Mouse (Mus musculus) CD4-positive naive resting alpha-beta T cell, adult 57 days (primary cell): Measurements from ENCODE around the gene Mfn1. TPM values are rescaled to one million over a fixed set of nuclear protein-coding genes. Genes with fewer than 3 reads are reported as not detected.

Experiments used
- total RNA-seq: library from RNA; stranded (reverse); gene quantifications from one replicate; pipeline ENCODE4 v1.2.4, GENCODE M21; 2023

Mfn1 gene
- 45.6 TPM for total RNA-seq

GRCm38 (mm10) chr3:32529303-32529898, at the start of gene Mfn1:
TSS of gene Mfn1 (plus strand) at chr3:32529465.

DNA sequence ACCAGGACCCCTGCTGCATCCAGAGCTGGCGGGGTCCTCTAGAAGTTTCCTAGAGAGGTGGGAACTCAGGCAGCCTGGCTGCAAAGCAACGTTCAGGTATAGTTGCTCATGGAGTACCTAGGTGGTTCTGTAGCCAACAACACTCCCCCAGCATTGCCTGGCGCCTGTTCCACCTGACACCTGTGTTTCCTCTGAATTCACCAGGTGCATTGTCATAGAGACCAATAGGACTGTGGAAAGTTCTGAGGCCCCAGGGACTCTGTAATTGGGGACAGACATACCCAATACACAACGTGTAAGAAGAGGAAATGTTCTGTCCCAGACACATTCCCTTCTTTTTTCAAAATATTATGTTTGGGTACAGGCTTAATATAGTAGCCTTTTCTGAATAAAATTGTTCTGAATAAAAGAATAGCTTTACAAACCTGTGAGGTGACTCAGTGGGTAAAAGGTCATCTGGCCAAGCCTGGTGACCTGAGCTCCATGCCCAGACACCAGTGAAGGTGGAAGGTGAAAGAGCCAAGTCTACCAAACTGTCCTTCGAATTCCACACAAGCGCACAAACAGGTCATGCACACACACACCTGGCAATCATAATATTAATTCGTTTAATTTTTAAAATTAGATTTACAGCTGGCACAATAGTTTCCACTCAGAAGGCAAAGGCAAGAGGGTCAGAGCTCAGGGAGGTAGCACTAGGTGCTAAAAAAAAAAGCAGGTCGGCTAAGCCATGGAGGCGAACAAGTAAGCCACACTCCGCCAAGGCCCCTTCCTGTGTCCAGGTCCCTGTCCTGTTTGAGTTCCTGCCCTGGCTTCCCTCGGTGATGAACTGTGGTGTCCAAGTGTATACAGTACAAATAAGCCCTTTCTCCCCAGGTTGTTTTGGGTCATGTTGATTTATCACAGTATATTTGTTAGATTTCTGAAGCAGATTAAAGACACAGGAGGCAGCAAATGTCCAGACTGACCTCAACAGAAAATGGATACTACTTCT, 36.9 kb upstream of the Mfn1 start, which contains the start of gene Kcnmb3:
Gene Kcnmb3 (minus strand): TSS at position 135 of the 994 bp plus-strand sequence.

DNA sequence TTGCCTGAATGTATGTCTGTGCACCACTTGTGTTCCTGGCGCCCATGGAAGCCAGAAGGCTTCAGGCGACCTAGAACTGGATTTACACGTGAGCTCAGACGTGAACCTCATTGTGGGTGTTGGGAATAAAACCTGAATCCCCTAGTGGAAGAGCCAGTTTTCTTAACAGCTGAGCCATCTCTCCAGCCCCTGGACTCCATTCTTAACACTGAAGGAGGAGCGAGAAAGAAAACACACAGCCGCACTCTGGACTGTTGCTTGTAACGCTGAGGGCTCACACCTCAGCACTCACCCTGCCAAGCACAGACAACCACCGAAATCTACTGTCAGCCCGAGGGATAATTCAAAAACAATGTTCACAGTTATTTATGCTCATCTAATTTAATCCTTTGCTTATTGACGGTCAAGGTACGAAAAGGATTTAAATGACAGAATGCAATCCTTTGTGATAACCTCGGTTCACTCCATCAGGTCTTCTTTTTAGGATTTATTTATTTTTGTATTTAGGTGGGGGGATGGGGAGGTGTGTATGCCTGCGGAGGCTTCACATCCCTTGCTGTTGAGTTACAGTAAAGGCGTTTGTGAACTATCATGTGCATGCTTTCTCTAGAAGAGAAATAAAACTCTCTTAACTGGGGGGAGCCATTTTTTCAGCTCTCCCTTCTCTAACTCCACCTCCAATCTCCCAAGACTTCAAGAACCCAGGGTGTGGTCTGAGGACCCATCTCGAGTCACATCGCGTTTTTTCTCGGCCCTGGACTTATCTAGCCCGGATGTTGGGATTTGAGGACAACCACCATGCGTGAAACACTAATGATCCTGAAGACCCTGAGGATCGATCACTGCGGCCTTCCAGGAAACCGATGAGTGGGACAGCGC, 19.5 kb upstream of the Mfn1 start, which contains the start of gene Zfp639:
Gene Zfp639 (plus strand): TSS at position 764 of the 879 bp plus-strand sequence.

GRCm38 (mm10) chr3:32616331-32617052, 87.2 kb downstream of the Mfn1 start, which contains the start of gene Gnb4:
TSS of gene Gnb4 (minus strand) at chr3:32616585.

Other genes with a start within 250 kb of the Mfn1 start
- gene Zmat3, start 163.5 kb upstream of the Mfn1 start, total RNA-seq, result 8.4 TPM
- gene Pik3ca, start 131.8 kb upstream of the Mfn1 start, total RNA-seq, result 42.1 TPM
- 0.68 TPM for gene Kcnmb3, start 37.2 kb upstream of the Mfn1 start, total RNA-seq
- gene Zfp639, start 19.2 kb upstream of the Mfn1 start, total RNA-seq, result 37.4 TPM
- 33.1 TPM for gene Gnb4, start 87.1 kb downstream of the Mfn1 start, total RNA-seq
- gene Actl6a, start 176.8 kb downstream of the Mfn1 start, total RNA-seq, result 57.6 TPM
- gene Ndufb5, start 207.5 kb downstream of the Mfn1 start, total RNA-seq, result 70.1 TPM
- gene Mrpl47, start 208.1 kb downstream of the Mfn1 start, total RNA-seq, result 6.7 TPM